Comparison of ENCODE assay signal across 9 mouse cellular contexts in genomic region chr17:81669062-81669815, GRCm38 (mm10).
DNase-seq lines count a peak whose midpoint lies in the region; ATAC-seq and TF ChIP-seq lines count a peak whose summit lies in the region.
"Had no signal": no experiment of that assay in that cellular context is flagged by ENCODE, and none has a peak within 500 bp of the region (broad histone marks: within the 10 kb centered on the region; RNA-seq: fewer than 3 reads in every experiment).

No protein-coding gene starts in this region.

- peak overlapping the region; percentile 79 for H3K9ac ChIP-seq in embryonic facial prominence, embryonic 11.5 days (replicated peaks; ENCODE audit: low read length)
- H3K9ac ChIP-seq in kidney, embryonic 15.5 days: peak overlapping the region; percentile 83
- H3K9ac ChIP-seq in limb, embryonic 14.5 days (ENCODE audit: low read depth, low read length, severe bottlenecking): peak overlapping the region; percentile 89
- peak overlapping the region; percentile 79 for H3K9ac ChIP-seq in midbrain, embryonic 12.5 days (replicated peaks)

- DNase-seq in testis, postnatal 14 days (ENCODE audit: low spot score): no peak
- DNase-seq in embryonic facial prominence, embryonic 11.5 days (ENCODE audit: low spot score): peak; percentile 60
- peak; percentile 48 for DNase-seq in heart, adult 8-10 months (ENCODE audit: low spot score)
- peak; percentile 55 for DNase-seq in limb, embryonic 14.5 days (ENCODE audit: low spot score)
- peak; percentile 15 for DNase-seq in splenic B cell, adult 2 months (ENCODE audit: low read depth, low spot score)

- TF ChIP-seq CTCF in testis, adult 2 months (IDR thresholded peaks at IDR 0.05; ENCODE audit: control insufficient read depth, insufficient read depth, insufficient replicate concordance, low read depth, low read length): no peak

- no peak for TF ChIP-seq POLR2A in testis, adult 2 months (IDR thresholded peaks at IDR 0.05; ENCODE audit: control insufficient read depth, low read depth, low read length)
- TF ChIP-seq POLR2A in limb, embryonic 14.5 days (IDR thresholded peaks at IDR 0.05; ENCODE audit: borderline replicate concordance, extremely low read depth, insufficient read depth, insufficient read length): 0 out of 2 replicates have a peak, but pooled peaks have one; percentile 11

- peak overlapping the region; percentile 74 for H3K4me3 ChIP-seq in testis, adult 2 months (ENCODE audit: control insufficient read depth, low read depth, low read length)
- H3K4me3 ChIP-seq in embryonic facial prominence, embryonic 11.5 days (ENCODE audit: low read depth, low read length): peak overlapping the region; percentile 60
- H3K4me3 ChIP-seq in kidney, embryonic 15.5 days (replicated peaks): peak overlapping the region; percentile 83
- H3K4me3 ChIP-seq in limb, embryonic 14.5 days (replicated peaks; ENCODE audit: low read length): peak overlapping the region; percentile 75
- peak overlapping the region; percentile 69 for H3K4me3 ChIP-seq in midbrain, embryonic 12.5 days

- ATAC-seq in embryonic facial prominence, embryonic 11.5 days (replicated peaks; ENCODE audit: insufficient number of reproducible peaks, low FRiP score, low TSS enrichment, low read depth): peak; percentile 84
- ATAC-seq in kidney, embryonic 15.5 days (replicated peaks; ENCODE audit: low FRiP score): peak; percentile 80
- peak; percentile 53 for ATAC-seq in limb, embryonic 14.5 days (ENCODE audit: low FRiP score, low read depth)
- peak; percentile 89 for ATAC-seq in midbrain, embryonic 12.5 days (ENCODE audit: low FRiP score, low read depth)

- no peaks in the 10 kb centered on the region for H3K9me3 ChIP-seq in embryonic facial prominence, embryonic 11.5 days (replicated peaks; ENCODE audit: control insufficient read depth, low read length)
- no peaks in the 10 kb centered on the region for H3K9me3 ChIP-seq in kidney, embryonic 15.5 days (replicated peaks)
- H3K9me3 ChIP-seq in limb, embryonic 14.5 days (ENCODE audit: control insufficient read depth, low read length): no peaks in the 10 kb centered on the region
- no peaks in the 10 kb centered on the region for H3K9me3 ChIP-seq in midbrain, embryonic 12.5 days

- H3K27ac ChIP-seq in testis, adult 2 months (ENCODE audit: control insufficient read depth, insufficient read depth, low read depth, low read length): 0 out of 2 replicates have a peak overlapping the region, but pooled peaks have one; percentile 6
- no peak overlapping the region for H3K27ac ChIP-seq in embryonic facial prominence, embryonic 11.5 days (replicated peaks; ENCODE audit: low read depth, low read length)
- peak overlapping the region; percentile 93 for H3K27ac ChIP-seq in kidney, embryonic 15.5 days
- H3K27ac ChIP-seq in limb, embryonic 14.5 days (replicated peaks; ENCODE audit: low read depth, low read length): peak overlapping the region; percentile 92
- peak overlapping the region; percentile 92 for H3K27ac ChIP-seq in midbrain, embryonic 12.5 days (replicated peaks)

- no peaks in the 10 kb centered on the region for H3K27me3 ChIP-seq in testis, adult 2 months (ENCODE audit: control insufficient read depth, insufficient read depth, low read length)
- peaks cover 19% of the 10 kb centered on the region for H3K27me3 ChIP-seq in embryonic facial prominence, embryonic 11.5 days (ENCODE audit: control insufficient read depth, insufficient read depth, low read length)
- H3K27me3 ChIP-seq in kidney, embryonic 15.5 days: peaks cover 24% of the 10 kb centered on the region
- H3K27me3 ChIP-seq in limb, embryonic 14.5 days (ENCODE audit: control insufficient read depth, insufficient read depth, low read length): peaks cover 15% of the 10 kb centered on the region; the same call in 1 of the 2 replicates
- H3K27me3 ChIP-seq in midbrain, embryonic 12.5 days: peaks cover 43% of the 10 kb centered on the region
- H3K27me3 ChIP-seq in splenic B cell, adult 2 months (ENCODE audit: control insufficient read depth, insufficient read depth, low read length, poor library complexity, severe bottlenecking): no peaks in the 10 kb centered on the region; the same call in 1 of the 2 replicates
- H3K27me3 ChIP-seq: CH12.LX had no signal

- peaks cover 13% of the 10 kb centered on the region for H3K4me1 ChIP-seq in testis, adult 2 months (ENCODE audit: control insufficient read depth, insufficient read depth, low read length)
- no peaks in the 10 kb centered on the region for H3K4me1 ChIP-seq in embryonic facial prominence, embryonic 11.5 days (ENCODE audit: control insufficient read depth, insufficient read depth, low read length)
- peaks cover 39% of the 10 kb centered on the region for H3K4me1 ChIP-seq in kidney, embryonic 15.5 days
- peaks cover 17% of the 10 kb centered on the region for H3K4me1 ChIP-seq in limb, embryonic 14.5 days (ENCODE audit: control insufficient read depth, insufficient read depth, low read length)
- H3K4me1 ChIP-seq in midbrain, embryonic 12.5 days: peaks cover 19% of the 10 kb centered on the region

- 2% methylated on average over 22 of the region's 22 CpGs for WGBS in embryonic facial prominence, embryonic 11.5 days
- under 1% methylated on average over 22 of the region's 22 CpGs for WGBS in kidney, embryonic 15.5 days
- WGBS in limb, embryonic 14.5 days: 0% methylated on average over 22 of the region's 22 CpGs
- 2% methylated on average over 21 of the region's 22 CpGs for WGBS in midbrain, embryonic 12.5 days

- H3K36me3 ChIP-seq in testis, adult 2 months (ENCODE audit: control insufficient read depth, insufficient read depth, low read length): no peaks in the 10 kb centered on the region
- H3K36me3 ChIP-seq in embryonic facial prominence, embryonic 11.5 days (replicated peaks; ENCODE audit: control insufficient read depth, insufficient read depth, low read depth, low read length): no peaks in the 10 kb centered on the region
- no peaks in the 10 kb centered on the region for H3K36me3 ChIP-seq in kidney, embryonic 15.5 days
- no peaks in the 10 kb centered on the region for H3K36me3 ChIP-seq in limb, embryonic 14.5 days (ENCODE audit: control insufficient read depth, insufficient read depth, low read length)
- no peaks in the 10 kb centered on the region for H3K36me3 ChIP-seq in midbrain, embryonic 12.5 days
- no peaks in the 10 kb centered on the region for H3K36me3 ChIP-seq in splenic B cell, adult 2 months (ENCODE audit: control insufficient read depth, insufficient read depth, low read length, poor library complexity, severe bottlenecking)

- H3K4me2 ChIP-seq in embryonic facial prominence, embryonic 11.5 days (ENCODE audit: low read depth, low read length): peak overlapping the region; percentile 98
- peak overlapping the region; percentile 95 for H3K4me2 ChIP-seq in kidney, embryonic 15.5 days
- H3K4me2 ChIP-seq in limb, embryonic 14.5 days (replicated peaks; ENCODE audit: low read depth, low read length, severe bottlenecking): peak overlapping the region; percentile 94
- peak overlapping the region; percentile 90 for H3K4me2 ChIP-seq in midbrain, embryonic 12.5 days (replicated peaks)
